Mouse (Mus musculus) myocyte (in vitro differentiated cells): ENCODE results near the gene Mindy4. TPM values are rescaled to one million over a fixed set of nuclear protein-coding genes. Genes with fewer than 3 reads are reported as not detected.

Source experiments
- H3K27me3 ChIP-seq: one replicate; pipeline ENCODE4 v1.6.1; 2011; ENCODE audit not compliant: control insufficient read depth, insufficient read depth, insufficient read length
- H3K36me3 ChIP-seq: one replicate; pipeline ENCODE4 v1.6.1; 2011; ENCODE audit not compliant: control insufficient read depth, insufficient read depth
- H3K4me2 ChIP-seq: one replicate; pipeline ENCODE4 v1.6.1; 2011; ENCODE audit warnings: low read depth, control low read depth
- H3K4me3 ChIP-seq: one replicate; pipeline ENCODE4 v1.5.1; 2011; ENCODE audit warnings: mild to moderate bottlenecking, control low read depth, moderate library complexity
- H3K79me2 ChIP-seq: one replicate; pipeline ENCODE4 v1.6.1; 2011; ENCODE audit not compliant: control insufficient read depth, insufficient read depth
- H3ac ChIP-seq: one replicate; pipeline ENCODE4 v1.6.1; 2011; ENCODE audit not compliant: control insufficient read depth, insufficient read length
- CEBPB ChIP-seq: IDR thresholded peaks from 2 replicates; pipeline ENCODE4 v1.6.1; 2011; ENCODE audit warnings: mild to moderate bottlenecking, moderate library complexity; ENCODE audit not compliant: poor library complexity, insufficient read depth, severe bottlenecking
- E2F4 ChIP-seq: IDR thresholded peaks from one replicate; pipeline ENCODE4 v1.6.1; 2011; ENCODE audit warnings: mild to moderate bottlenecking, control low read depth, moderate library complexity; ENCODE audit not compliant: insufficient read depth
- MAX ChIP-seq: IDR thresholded peaks from one replicate; pipeline ENCODE4 v1.6.1; 2011; ENCODE audit warnings: low read depth, mild to moderate bottlenecking, control low read depth
- MYOD1 ChIP-seq, 3 experiments: IDR thresholded peaks; one replicate each; pipeline ENCODE4 v1.6.1; 2011; ENCODE audit warnings: control low read depth in 2 of 3, low read depth in 2 of 3, mild to moderate bottlenecking in 2 of 3, moderate library complexity in 1 of 3; ENCODE audit not compliant: insufficient read length in 2 of 3, control insufficient read depth in 1 of 3
- MYOG ChIP-seq, 3 experiments: IDR thresholded peaks; one replicate each; pipeline ENCODE4 v1.6.1; 2011; ENCODE audit warnings: control low read depth in 2 of 3, low read depth in 2 of 3, mild to moderate bottlenecking in 2 of 3; ENCODE audit not compliant: insufficient read length in 2 of 3, control insufficient read depth in 1 of 3, insufficient read depth in 1 of 3
- POLR2A ChIP-seq: IDR thresholded peaks from one replicate; pipeline ENCODE4 v1.6.1; 2011; ENCODE audit warnings: low read depth, mild to moderate bottlenecking, control low read depth, moderate library complexity; ENCODE audit not compliant: insufficient read length
- POLR2AphosphoS2 ChIP-seq: IDR thresholded peaks from one replicate; pipeline ENCODE4 v1.6.1; 2011; ENCODE audit warnings: low read depth, control low read depth; ENCODE audit not compliant: insufficient read length
- REST ChIP-seq: IDR thresholded peaks from one replicate; pipeline ENCODE4 v1.6.1; 2011; ENCODE audit warnings: mild to moderate bottlenecking, control low read depth, moderate library complexity; ENCODE audit not compliant: insufficient read depth, insufficient read length
- SRF ChIP-seq: IDR thresholded peaks from one replicate; pipeline ENCODE4 v1.6.1; 2011; ENCODE audit warnings: low read depth; ENCODE audit not compliant: control insufficient read depth, insufficient read length
- TCF12 ChIP-seq: IDR thresholded peaks from one replicate; pipeline ENCODE4 v1.6.1; 2011; ENCODE audit warnings: mild to moderate bottlenecking, control low read depth; ENCODE audit not compliant: poor library complexity, insufficient read depth, severe bottlenecking
- TCF3 ChIP-seq: IDR thresholded peaks from one replicate; pipeline ENCODE4 v1.6.1; 2011; ENCODE audit warnings: low read depth, control low read depth; ENCODE audit not compliant: insufficient read length
- USF1 ChIP-seq: IDR thresholded peaks from one replicate; pipeline ENCODE4 v1.6.1; 2011; ENCODE audit warnings: low read depth, mild to moderate bottlenecking, control low read depth, moderate library complexity
- polyA plus RNA-seq: library from polyadenylated mRNA; unstranded; fragments of >200 nt; fragmentation: generic; extraction: Trizol; gene quantifications from one replicate; pipeline ENCODE4 v1.2.1, GENCODE M21; 2012; ENCODE audit warnings: missing spikeins

Mindy4 gene
- polyA plus RNA-seq, 1 experiment, result 5.0 TPM

DNA sequence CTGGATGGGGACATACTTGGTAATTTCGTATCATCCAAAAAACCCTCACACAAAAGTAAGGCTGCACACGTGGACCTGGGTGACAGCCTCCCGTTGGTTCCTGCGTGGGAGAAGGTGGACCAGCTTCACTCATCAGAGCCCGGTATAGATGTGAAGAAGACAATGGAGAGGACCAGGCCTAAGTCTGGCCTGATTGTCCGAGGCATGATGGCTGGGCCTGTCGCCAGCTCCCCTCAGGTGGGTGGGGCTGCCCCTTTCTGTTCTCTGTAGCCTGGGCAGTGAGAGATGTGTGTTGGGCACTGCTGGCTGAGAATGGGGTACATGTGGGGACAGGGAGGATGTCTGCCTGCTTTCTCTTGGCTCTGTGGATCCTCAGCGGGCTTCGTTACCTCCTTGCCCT lies 15.0 kb downstream of the Mindy4 start:
- Histone ChIP-seq H3K4me3 (no peak overlapping the region), H3K27me3 (no peaks in the 10 kb centered on the region), H3ac (no peak overlapping the region), H3K36me3 (no peaks in the 10 kb centered on the region), H3K79me2 (no peaks in the 10 kb centered on the region), H3K4me2 (no peak overlapping the region)
- TF ChIP-seq MAX (no peak), MYOD1 (IDR thresholded peaks at IDR 0.05; ENCODE audit: control insufficient read depth in 1 of 3, insufficient read length in 2 of 3, low read depth in 2 of 3) (no peak), SRF (no peak), CEBPB (no peak), TCF12 (no peak), MYOG (IDR thresholded peaks at IDR 0.05; ENCODE audit: control insufficient read depth in 1 of 3, insufficient read depth in 1 of 3, insufficient read length in 2 of 3, low read depth in 2 of 3) (no peak), REST (no peak), TCF3 (no peak), USF1 (no peak), POLR2AphosphoS2 (no peak), POLR2A (no peak), E2F4 (no peak)

DNA sequence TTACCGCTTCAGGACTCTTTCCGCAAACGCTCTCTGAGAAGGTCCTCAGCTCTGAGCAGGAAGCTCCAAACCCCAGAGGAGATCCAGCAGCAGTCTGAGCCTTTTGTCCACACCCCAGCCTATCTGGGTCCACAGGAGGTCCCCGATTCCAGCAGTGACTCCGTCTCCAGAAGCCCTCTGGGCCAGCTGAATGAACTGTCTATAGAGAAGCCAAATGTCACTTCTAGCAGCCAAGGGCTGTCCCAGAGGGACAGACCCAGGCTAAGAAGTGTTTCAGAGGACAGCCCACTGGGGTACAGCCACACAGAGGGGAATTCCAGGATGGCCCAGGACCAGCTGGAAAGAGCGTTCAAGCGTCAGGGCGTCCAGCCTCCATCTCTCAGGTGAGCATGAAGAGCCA lies 20.8 kb downstream of the Mindy4 start:
- no peak overlapping the region for H3ac ChIP-seq
- no peak for TF ChIP-seq TCF3
- no peak for TF ChIP-seq POLR2A
- no peak for TF ChIP-seq REST
- no peak for TF ChIP-seq E2F4
- TF ChIP-seq MYOG (IDR thresholded peaks at IDR 0.05; ENCODE audit: control insufficient read depth in 1 of 3, insufficient read depth in 1 of 3, insufficient read length in 2 of 3, low read depth in 2 of 3), result no peak
- TF ChIP-seq POLR2AphosphoS2, result no peak
- TF ChIP-seq MAX, result no peak
- H3K4me3 ChIP-seq, result no peak overlapping the region
- H3K36me3 ChIP-seq, result no peaks in the 10 kb centered on the region
- H3K4me2 ChIP-seq, result no peak overlapping the region
- no peaks in the 10 kb centered on the region for H3K79me2 ChIP-seq
- no peaks in the 10 kb centered on the region for H3K27me3 ChIP-seq

GRCm38 (mm10) chr6:55230048-55230447 lies 26.9 kb downstream of the Mindy4 start:
- H3K79me2 ChIP-seq, result no peaks in the 10 kb centered on the region
- no peak overlapping the region for H3K4me2 ChIP-seq
- no peak for TF ChIP-seq CEBPB
- no peak for TF ChIP-seq MYOG (IDR thresholded peaks at IDR 0.05; ENCODE audit: control insufficient read depth in 1 of 3, insufficient read depth in 1 of 3, insufficient read length in 2 of 3, low read depth in 2 of 3)
- TF ChIP-seq SRF, result no peak
- no peak for TF ChIP-seq REST
- no peak for TF ChIP-seq E2F4
- TF ChIP-seq POLR2AphosphoS2, result no peak
- no peak for TF ChIP-seq TCF3
- no peak for TF ChIP-seq POLR2A
- no peak for TF ChIP-seq MYOD1 (IDR thresholded peaks at IDR 0.05; ENCODE audit: control insufficient read depth in 1 of 3, insufficient read length in 2 of 3, low read depth in 2 of 3)
- TF ChIP-seq TCF12, result no peak
- no peak for TF ChIP-seq MAX
- no peak for TF ChIP-seq USF1
- no peak overlapping the region for H3K4me3 ChIP-seq
- no peak overlapping the region for H3ac ChIP-seq
- no peaks in the 10 kb centered on the region for H3K27me3 ChIP-seq
- peaks cover 7% of the 10 kb centered on the region for H3K36me3 ChIP-seq

- no peak for TF ChIP-seq TCF12
- no peak for TF ChIP-seq CEBPB
- no peak for TF ChIP-seq E2F4
- TF ChIP-seq USF1, result no peak
- no peak for TF ChIP-seq REST
- no peak for TF ChIP-seq POLR2AphosphoS2
- no peak for TF ChIP-seq MYOD1 (IDR thresholded peaks at IDR 0.05; ENCODE audit: control insufficient read depth in 1 of 3, insufficient read length in 2 of 3, low read depth in 2 of 3)
- TF ChIP-seq POLR2A, result no peak
- no peak for TF ChIP-seq MAX
- TF ChIP-seq TCF3, result no peak
- TF ChIP-seq SRF, result no peak
- no peak for TF ChIP-seq MYOG (IDR thresholded peaks at IDR 0.05; ENCODE audit: control insufficient read depth in 1 of 3, insufficient read depth in 1 of 3, insufficient read length in 2 of 3, low read depth in 2 of 3)
- no peak overlapping the region for H3ac ChIP-seq
- H3K4me3 ChIP-seq, result no peak overlapping the region
- no peaks in the 10 kb centered on the region for H3K27me3 ChIP-seq
- H3K4me2 ChIP-seq, result no peak overlapping the region
- peaks cover 7% of the 10 kb centered on the region for H3K36me3 ChIP-seq
- H3K79me2 ChIP-seq, result no peaks in the 10 kb centered on the region
These were observed 28.9 kb downstream of the Mindy4 start for GRCm38 (mm10) chr6:55232101-55232500.
